Mouse (Mus musculus) layer of hippocampus, adult 18-20 months (tissue): Measurements from ENCODE around the gene Snhg11. TPM values are rescaled to one million over a fixed set of nuclear protein-coding genes. Genes with fewer than 3 reads are reported as not detected.
A peak's percentile ranks its signal among the peaks of the same experiment; 100 is the strongest.

Source experiments
- DNase-seq, 2 experiments: peaks; one replicate each; pipeline ENCODE4 v3.0.0; 2022; ENCODE audit warnings: low spot score in 2 of 2
- long read RNA-seq: library from polyadenylated mRNA; stranded (forward); transcript quantifications from one replicate; pipeline ENCODE4 v2.0.0, GENCODE M21; 2021
- total RNA-seq, 2 experiments: library from RNA; stranded (reverse); gene quantifications; 2 replicates each; pipeline ENCODE4 v1.2.3; 2021

Gene Snhg11
- 100 to 1,000 TPM; 436 to 499 TPM for total RNA-seq
- long read RNA-seq, full-length matches to known transcripts: 14 of 161 reads
- long read RNA-seq, partial matches to known transcripts: 22 of 161 reads
- long read RNA-seq, other reads (novel, unspliced or antisense): 125 of 161 reads

DNA sequence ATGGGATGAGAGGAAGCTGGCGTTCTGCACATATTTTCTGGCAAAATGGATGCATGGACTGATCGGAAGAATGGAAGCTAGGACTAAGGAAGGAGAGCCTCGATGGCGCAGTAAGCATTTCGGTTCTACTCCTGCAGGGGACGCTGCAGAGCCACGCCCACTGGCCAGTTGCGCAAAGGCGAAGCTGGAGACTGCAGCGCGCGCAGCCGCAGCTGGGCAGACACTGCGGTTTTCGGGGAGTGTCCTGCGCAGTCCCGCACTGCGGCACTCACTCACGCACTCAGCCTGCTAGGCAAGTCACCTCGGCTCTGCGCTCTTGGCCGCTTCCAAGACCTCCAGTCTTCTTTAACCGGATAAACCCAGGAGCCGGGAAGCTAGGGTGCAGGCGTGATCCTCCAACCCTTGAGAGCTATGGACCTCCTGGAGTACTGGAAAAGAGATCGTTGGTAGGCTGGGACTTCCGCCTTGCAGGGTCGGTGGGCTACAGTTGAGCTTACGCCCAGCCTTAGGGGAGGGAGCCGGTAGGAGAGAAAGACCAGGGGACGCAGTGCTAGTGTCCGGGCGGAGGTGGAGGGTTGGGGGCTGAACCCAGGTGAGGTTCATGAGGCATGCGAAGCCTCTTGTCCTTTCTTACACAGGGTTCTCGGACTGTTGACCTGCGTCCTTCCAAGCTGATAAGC lies at the start of gene Snhg11:
TSS of gene Snhg11 (plus strand) at position 196 of the 680 bp plus-strand sequence.
- DNase-seq: peak; percentile 87 to 92

DNA sequence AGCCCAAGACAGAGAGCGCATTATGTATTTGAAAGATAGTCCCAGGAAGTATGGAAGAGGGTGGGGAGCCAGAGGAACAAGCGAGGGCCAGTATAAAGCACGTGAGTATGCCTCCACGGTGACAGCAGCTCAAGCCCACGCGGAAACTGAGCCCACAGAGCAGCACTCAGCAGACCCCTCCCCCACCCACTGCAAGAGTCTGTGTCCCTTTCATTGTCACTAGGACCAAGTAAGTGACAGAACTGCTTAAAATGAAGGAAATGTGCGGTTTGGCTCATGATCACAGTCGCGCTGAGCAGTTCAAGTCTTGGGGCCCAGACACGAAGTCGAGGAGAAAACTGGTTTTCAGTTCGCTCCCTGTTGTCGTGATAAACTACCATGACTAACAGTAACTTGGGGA lies 41.1 kb upstream of the Snhg11 start:
- DNase-seq: no peak

DNA sequence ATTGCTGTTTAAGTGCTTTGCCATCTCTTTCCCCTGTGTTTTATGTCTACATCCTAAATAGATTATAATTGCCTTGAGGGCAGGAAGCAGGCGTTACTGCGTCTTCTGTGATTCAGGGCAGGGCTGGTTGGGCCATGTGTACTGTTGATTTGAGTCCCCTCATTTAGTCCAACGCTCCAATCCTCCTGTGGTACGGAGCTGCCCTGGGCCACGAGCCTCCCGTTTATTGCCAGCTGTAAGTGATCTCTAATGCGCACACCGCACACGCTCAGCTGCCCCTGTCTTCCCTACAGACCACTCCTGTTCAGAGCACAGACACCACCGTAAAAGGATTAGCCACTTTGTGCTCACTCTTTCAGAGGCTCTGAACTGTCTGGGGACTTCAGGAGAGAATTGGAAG lies 37.7 kb upstream of the Snhg11 start:
- DNase-seq: no peak

DNA sequence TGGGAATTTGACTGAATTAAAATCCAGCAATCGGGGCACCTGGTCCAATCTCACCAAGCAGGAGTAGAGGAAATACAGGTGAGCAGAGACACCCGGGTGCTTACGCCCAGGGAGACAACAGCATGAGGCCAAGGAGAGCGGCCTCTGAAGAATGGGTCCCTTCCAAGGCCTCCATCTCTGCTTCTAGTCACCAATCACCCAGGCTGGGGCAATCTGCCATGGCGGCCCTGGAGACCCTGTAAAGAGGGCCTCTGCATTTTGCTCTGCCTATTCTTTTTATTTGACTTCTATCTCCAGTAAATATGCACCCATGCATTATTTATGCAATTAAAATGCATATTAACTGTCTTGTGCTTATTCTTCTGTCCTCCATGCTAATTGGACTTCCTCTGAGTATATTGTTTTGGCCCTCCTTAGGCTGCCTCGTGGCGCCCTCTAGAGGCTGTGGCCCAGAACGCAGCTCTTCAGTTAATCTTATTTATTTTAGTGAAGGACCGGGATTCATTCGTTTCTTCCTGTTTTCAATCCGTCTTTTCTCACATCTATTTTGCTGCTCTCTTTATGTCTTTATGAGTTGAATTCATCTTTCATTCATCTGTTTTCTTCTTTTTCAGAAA lies 35.4 kb upstream of the Snhg11 start:
- DNase-seq: peak in 1 of 2 experiments; percentile 77

DNA sequence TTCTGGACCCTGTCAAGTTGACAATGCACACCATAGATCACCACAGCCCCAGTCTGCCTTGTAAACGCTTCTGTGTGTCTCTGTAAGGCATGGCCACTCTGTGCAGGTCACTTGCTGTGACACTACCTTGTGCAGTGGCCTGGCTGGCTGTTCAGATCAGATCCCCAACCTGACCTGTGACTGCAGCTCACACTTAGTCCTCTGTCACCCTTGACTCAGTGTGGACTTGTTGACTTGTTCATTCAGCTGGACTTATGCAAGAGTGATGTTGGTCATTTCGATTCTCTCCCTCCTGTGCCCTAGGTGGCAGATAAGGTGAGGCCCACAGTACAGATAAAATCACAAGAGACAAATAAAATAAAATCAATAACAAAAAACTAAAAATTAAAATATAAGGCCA lies 34.1 kb upstream of the Snhg11 start:
- DNase-seq: no peak

DNA sequence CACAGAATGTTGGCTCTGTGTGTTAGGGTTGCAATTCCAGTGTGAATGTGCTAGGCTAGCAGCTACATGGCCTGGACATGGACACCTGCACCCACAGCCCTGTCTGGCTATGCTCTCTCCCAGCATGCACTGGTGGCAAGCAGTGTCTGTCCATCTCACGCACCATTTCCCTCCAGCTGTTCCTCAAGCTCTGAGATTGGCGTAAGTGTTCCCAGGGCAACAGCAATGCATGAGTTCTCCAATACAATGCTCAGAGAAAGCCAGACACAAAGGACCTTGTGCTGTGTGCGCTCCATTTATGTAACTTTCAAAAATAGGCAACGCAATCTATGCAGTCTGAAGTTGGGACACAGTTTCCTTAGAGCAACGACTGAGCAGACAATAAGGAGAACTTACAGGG lies 31.9 kb upstream of the Snhg11 start:
- no peak for DNase-seq

DNA sequence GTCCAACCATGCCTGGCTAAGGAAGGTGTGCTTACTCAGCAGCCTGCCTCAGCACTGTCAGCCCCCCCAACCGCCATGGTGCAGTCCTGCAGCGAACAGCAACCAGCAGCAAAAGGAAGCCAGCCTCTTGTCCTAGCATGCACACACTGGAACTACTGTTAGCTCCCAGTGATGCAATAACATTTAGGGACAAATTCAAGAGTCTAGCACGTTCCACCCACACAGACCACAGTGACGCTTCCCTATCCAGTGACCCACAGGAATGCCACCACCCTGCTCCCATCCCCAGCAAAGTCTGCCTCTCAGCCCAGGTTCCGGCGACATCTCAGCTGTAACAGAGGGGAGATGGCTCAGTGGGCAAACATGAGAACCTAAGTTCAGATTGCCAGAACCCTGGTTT lies 29.0 kb upstream of the Snhg11 start:
- no peak for DNase-seq

DNA sequence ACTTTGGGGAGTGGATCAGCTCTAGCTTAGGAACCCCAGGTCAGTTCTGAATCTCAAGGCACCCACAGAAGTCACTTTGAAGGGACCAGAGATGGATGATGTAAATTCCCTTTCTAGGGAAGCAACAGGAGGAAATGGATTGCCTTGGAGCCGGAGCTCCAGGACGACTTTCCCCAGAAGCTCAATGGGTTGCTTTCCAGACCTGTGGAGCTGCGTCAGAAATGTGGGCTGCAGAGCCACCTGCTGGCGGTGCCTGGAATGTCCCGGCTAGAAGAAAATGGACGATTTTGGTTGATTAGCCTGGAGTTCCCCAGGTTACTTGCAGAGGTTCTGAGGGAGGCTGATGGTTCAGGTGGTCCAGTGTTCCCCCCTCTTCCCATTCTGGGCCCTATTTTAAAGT lies 27.6 kb upstream of the Snhg11 start:
- peak; percentile 37 to 79 for DNase-seq

DNA sequence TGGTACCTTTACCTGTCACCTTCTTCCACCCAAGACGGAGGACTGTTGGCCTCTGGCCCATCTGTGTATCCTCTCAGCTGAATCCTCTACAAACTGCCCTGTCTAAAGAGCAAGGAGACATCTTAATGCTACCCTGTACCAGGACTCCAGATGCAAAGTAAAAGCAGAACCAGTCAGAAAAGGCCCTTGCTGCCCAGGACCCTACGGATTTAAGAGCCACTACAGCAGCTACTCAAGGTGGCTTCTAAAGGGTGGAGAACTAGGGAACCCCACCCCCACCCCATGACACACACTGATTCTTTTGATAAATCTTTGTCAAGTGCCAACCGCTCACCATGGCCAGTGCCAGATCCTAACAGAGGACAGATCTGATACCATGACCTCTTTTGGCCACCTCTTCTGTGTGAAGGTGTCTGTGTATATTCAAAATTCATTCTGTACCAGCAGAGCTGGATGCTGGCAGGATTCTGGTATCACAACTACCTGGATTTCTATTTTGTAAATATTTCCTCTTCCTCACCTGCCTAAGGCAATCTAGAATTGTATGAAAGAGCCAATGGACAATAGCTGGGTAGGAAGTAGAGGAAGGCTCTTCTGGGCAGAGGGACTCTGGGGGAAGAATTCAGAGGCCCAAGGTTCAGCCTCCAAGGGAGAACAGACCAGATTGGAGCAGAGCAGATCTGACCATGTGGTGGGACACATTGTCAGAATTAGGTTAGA lies 22.5 kb upstream of the Snhg11 start:
- DNase-seq: no peak

DNA sequence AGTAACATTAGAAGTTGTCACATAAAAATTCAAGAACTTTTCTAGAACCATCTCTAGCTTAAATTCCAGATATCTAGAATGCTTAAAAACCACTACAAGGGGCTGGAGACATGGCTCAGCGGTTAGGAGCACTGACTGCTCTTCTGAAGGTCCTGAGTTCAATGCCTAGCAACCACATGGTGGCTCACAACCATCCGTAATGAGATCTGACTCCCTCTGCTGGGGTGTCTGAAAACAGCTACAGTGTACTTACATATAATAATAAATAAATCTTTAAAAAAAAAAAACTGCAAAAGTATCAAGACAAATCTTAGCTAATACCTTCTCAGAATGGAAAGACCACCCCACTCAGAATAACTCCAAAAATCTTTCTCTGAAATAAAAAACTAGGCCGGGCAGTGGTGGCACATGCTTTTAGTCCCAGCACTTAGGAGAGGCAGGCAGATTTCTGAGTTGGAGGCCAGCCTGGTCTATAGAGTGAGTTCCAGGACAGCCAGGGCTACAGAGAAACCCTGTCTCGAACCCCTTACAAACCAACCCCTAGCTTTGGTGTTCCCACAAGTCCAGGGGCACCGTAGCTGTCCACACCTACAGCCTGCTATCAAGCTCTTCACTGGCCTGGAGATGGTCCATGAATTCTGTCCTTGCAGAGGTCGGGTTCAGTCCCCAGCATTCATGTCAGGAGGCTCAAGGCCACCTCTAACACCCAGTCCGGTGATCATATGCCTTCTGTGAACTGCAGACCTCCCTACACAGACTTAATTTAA lies 20.9 kb upstream of the Snhg11 start:
- DNase-seq: no peak

DNA sequence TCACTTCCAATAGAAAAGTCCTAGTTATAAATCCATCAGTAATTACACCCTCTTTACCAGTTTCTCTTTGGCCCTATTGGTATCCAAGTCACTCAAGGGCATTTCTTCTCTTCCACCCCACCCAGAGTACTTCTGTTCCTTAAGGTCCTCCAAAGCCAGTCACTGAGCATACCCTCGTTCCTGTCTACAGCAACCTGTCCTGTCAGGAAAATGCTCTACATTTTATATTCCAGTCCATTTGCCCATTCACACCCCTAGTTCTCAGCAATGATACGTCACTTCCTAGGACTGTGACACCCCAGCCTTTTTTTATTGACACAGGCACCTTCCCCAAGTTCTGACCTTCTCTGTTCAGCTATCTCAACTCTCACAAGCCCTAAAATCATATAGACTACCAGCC lies 20.2 kb upstream of the Snhg11 start:
- no peak for DNase-seq

DNA sequence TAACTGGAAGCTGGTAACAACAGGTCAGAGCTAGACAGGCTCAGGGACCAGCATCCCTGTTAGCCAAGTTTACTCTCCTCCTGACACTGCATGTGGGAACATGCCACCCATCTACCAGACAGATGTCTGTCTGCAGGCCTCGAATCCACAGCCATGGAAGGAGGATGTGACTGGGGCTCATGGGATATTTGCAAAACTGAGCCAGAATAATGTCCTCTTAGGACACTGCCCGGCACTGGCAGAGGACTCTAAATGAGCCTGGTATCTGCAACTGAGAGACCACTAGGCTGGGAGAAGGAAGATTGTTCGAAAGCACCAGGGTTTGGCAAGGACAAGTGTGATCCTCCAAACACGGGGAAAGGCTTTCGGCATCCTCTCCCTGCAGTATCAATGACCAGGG lies 19.3 kb upstream of the Snhg11 start:
- DNase-seq: no peak

DNA sequence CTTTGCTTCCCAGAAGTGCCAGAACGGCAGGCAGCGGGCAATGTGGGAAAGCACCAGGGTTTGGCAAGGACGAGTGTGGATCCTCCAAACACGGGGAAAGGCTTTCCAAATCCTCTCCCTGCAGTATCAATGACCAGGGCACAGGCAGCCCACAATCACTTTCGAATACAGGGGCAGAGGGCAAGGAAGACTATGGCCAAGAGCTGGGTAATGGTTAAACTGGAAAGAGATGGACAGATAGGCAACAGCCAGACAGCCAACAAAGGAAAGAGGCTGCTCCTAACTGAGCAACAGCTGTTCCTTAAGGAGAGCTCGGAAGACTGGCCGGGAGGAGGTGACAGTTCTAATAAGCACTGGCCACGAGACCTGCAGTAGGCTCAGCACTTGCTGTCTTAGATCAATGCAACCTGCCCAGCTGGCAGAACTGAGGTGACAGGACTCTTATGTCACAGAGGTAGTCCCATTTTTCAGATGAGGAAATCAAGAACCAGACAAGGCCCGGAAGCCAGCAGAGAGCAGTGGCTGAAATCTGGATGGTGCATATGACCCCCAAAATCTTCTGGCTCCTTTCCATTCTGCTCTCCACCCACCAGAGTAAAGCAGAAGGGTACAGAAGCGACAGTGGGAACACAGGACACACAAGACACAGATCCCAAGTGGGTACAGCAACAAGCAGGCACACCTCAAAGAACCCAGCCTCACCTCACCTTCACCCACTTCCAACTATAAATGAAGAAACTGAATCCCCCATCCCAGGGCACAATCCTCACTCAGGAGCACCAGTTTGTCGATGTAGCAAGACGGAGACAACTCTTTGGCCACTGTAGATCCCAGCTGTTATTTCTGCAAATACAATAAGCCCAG lies 15.4 kb upstream of the Snhg11 start:
- no peak for DNase-seq

DNA sequence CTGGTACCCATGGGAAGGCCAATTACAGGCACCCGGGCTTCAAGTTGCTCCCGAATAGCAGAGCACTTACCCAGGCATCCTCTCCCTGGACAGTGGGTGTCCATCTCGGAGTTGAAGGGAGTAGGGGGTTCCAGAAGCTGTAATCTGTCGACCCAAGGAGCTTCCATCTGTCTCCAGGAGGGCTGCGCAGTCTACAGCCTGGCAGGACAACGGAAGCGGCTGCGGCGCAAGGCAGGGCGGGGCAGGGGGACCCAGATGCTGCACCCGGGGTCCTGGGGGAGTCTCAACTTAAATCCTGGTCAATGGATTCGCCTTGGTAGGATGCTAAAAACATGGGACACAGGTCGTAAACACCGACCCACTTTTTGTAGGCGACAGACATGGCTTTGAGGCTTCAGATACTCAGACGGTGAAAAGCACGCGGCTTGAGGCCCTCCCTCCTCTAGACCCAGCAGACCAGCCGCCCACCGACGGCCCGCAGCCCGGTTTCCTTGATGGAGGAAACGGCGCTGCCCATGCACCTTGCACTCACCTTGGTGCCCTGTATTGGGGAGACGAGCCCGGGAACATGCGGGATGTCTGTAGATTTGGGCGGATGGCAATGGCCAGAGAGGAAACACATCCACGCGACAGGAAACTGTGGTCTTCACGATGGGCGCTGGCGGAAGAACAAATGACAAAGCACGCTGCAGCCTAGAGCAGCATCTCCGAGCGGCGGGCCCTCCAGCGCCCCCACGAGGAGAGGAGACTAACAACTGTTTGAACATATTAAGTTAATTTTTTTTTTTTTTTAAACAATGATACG lies 14.4 kb upstream of the Snhg11 start:
- peak; percentile 79 to 90 for DNase-seq

DNA sequence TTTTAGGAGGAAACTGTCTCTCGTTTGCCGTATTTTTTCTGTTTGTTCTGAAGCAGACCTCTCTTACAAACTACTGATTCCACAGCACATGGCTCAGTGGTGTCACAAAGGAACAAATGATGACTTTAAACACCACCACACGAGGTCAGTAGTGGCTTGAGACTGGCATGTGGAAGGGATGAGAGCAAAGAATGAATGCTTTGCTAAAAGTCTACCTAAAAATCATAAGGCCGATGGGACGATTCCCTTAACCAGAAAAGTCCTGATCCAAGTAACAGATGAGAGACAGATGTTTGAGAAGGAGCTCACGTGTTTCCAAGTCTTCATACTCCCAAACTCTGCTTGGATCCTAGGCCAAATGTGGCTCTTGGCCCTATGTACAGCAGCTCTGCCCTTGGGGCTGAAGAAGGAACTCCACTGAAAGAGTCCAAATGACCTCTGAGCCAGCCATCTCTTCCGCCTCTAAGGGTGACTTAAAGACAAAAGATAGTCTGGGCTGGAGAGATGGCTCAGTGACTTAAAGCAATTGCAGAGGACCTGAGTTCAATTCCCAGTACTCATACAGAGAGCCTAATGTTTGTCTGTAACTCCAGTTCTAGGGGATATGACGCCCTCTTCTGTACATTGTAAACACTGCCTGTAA lies 13.6 kb upstream of the Snhg11 start:
- DNase-seq: no peak

DNA sequence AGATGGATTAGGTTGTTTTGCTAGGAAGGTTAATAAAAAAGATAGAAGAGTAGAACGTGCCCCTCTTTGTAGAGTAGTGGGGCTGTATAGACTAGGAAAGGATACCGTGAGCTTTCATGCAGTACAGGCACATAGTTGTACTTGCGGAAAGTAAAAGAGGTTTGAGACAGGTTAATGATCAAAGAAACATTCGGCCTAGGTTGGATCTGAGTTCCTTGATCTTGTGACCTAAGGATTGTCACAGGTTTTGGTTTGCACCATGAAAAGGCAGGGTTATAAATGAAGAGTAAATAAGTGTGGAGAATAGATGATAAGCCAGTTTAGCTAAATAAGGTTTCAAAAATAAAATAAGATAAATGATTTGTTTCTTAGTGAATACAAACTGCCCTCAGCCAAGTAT lies 11.3 kb upstream of the Snhg11 start:
- no peak for DNase-seq

DNA sequence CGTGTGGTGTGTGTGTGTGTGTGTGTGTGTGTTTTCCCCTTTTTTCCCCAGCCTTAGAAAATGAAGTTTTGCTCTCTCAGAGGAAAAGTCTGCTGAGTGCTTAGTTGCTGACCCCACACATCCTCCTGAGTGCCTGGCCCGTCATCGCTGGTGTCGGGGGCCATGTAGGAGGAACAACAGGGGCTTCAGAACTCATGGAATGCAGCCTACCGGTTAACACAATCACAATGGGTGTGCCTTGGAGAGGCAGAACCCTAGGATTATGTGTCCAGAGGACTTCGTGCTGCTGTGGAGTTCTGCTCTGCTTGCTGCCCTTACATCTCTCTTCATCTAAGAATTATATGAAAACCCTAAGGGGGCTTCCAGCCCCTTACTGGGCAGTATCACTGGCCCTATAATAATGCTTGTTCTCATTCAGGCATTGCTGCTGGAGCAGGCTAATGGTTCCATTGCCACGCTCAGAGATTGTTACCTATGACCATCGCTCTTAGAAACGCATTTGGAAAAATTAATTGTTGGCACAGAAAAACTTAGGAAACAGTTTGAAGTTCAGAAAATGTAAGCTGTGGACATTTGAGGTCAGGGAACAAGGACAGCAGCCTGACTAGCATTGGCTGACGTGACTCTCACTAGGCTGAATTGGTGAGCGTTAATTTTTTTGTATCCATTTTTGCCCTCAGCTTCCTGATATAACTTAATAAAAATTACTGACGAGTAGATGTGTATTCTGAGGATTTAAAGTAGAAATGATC lies 10.2 kb upstream of the Snhg11 start:
- DNase-seq: no peak

DNA sequence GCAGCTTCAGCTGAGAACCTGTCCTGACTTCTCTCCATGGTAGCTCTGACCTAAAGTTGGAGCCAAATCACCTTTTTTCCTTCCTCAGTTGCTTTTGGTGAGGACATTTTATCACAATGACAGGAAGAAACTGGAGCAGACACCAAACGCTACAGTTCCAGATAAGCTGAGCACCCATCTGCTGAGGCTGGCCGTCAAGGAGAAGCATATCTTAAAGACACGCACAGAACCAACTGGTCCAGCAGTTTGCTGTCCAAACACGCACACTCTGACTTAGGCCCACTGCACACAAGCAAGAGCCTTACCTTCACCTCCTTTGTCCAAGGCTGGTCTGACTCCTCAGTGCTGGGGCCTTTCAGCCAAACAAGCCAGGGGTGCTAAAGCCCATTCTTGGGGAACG lies 7.8 kb upstream of the Snhg11 start:
- DNase-seq: no peak

DNA sequence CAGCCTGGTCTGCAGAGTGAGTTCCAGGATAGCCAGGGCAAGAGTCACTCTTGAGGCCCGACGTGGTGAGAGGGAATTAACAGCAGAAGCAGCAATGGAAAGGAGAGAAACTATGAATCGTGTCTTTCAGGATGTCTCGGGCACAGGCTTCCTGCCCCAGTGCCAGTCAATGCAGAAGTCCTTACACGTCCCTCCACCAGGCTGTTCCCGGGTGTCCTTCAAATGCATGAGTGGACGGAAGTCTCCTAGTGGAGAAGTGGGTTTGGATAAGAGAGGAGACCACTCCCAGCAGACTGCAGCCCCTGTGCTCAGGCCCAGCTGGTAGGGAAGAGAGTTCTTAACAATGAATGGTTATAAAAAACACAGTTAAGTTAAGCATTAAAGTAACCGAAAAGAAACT lies 7.1 kb upstream of the Snhg11 start:
- no peak for DNase-seq
